Mouse (Mus musculus) ES-Bruce4 (cell line): ENCODE measurements around the gene Pole2.

Experiments used
- CTCF ChIP-seq: IDR thresholded peaks from one replicate; pipeline ENCODE4 v1.8.1; 2011; ENCODE audit warnings: low read depth, low read length
- POLR2A ChIP-seq: IDR thresholded peaks from one replicate; pipeline ENCODE4 v1.8.1; 2011; ENCODE audit warnings: low read length; ENCODE audit not compliant: insufficient read depth

- TF ChIP-seq CTCF = no peak
- no peak for TF ChIP-seq POLR2A
Measured at GRCm38 (mm10) chr12:69268956-69269355, 41.0 kb upstream of the Pole2 start.
